Mouse (Mus musculus) liver, embryonic 14.5 days (tissue): ENCODE measurements at regions not wholly inside any gene's neighbourhood (a gene's known extent, or its start where the extent isn't known, plus 50 kb on each side); places are given as distances from the start of the nearest gene placed in this dataset.

Experiments
- ATAC-seq: fragments of 200-750 bp; cut with Nextera tagmentation; 2 replicates; pipeline ENCODE4 v1.8.0; 2017; ENCODE audit warnings: moderate number of reproducible peaks, mild to moderate bottlenecking, moderate library complexity; ENCODE audit not compliant: insufficient read depth
- DNase-seq, 3 experiments: peaks; one replicate each; pipeline ENCODE4 v3.0.0-alpha.2; 2012 to 2013; ENCODE audit warnings: low read depth in 3 of 3, low spot score in 3 of 3
- H3K27ac ChIP-seq: fragments of 300-500 bp; sonication (generic); 2 replicates; pipeline ENCODE4 v1.5.1; 2014; ENCODE audit warnings: moderate library complexity, mild to moderate bottlenecking, control low read depth, inconsistent platforms
- H3K27me3 ChIP-seq: fragments of 300-500 bp; sonication (generic); 2 replicates; pipeline ENCODE4 v1.6.1; 2014; ENCODE audit warnings: mild to moderate bottlenecking, low read length, moderate library complexity; ENCODE audit not compliant: control insufficient read depth, insufficient read depth
- H3K36me3 ChIP-seq: fragments of 300-500 bp; sonication (generic); replicated peaks from 2 replicates; pipeline ENCODE4 v1.6.1; 2014; ENCODE audit warnings: low read depth; ENCODE audit not compliant: control insufficient read depth, insufficient read depth
- H3K4me1 ChIP-seq, 2 experiments: fragments of 200-500 bp in 1 of 2; fragments of 300-500 bp in 1 of 2; sonication (generic) in 1 of 2; replicated peaks; 2 replicates each; pipeline ENCODE4 v1.6.1; 2012 to 2014; ENCODE audit warnings: antibody characterized with exemption in 1 of 2, inconsistent platforms in 1 of 2, low read length in 1 of 2; ENCODE audit not compliant: control insufficient read depth in 2 of 2, insufficient read depth in 2 of 2
- H3K4me2 ChIP-seq: fragments of 300-500 bp; sonication (generic); 2 replicates; pipeline ENCODE4 v1.6.1; 2014; ENCODE audit warnings: low read depth, mild to moderate bottlenecking, control low read depth, moderate library complexity
- H3K4me3 ChIP-seq, 2 experiments: fragments of 200-500 bp in 1 of 2; fragments of 300-500 bp in 1 of 2; sonication (generic) in 1 of 2; 2 replicates each; pipeline ENCODE4 v1.5.1; 2012 to 2014; ENCODE audit warnings: low read depth in 2 of 2, low read length in 2 of 2, mild to moderate bottlenecking in 2 of 2, control low read depth in 1 of 2, inconsistent platforms in 1 of 2, moderate library complexity in 1 of 2; ENCODE audit not compliant: insufficient read depth in 1 of 2
- H3K9ac ChIP-seq: fragments of 300-500 bp; sonication (generic); replicated peaks from 2 replicates; pipeline ENCODE4 v1.6.1; 2014; ENCODE audit warnings: mild to moderate bottlenecking, control low read depth, moderate library complexity
- H3K9me3 ChIP-seq: fragments of 300-500 bp; sonication (generic); 2 replicates; pipeline ENCODE4 v1.6.1; 2016; ENCODE audit warnings: low read length, mixed read lengths; ENCODE audit not compliant: control insufficient read depth
- CTCF ChIP-seq: IDR thresholded peaks from 2 replicates; pipeline ENCODE4 v1.5.1; 2016; ENCODE audit warnings: antibody characterized with exemption, low read depth, control low read depth
- EP300 ChIP-seq: IDR thresholded peaks from 2 replicates; pipeline ENCODE4 v1.6.1; 2016; ENCODE audit warnings: antibody characterized with exemption, low read depth
- WGBS: fragments of 180-500 bp; shearing (Covaris S2); extraction: QIAGEN DNeasy Blood & Tissue Kit; methylation state at CpG from one replicate; pipeline ENCODE4 v1.1.7; 2014; ENCODE audit not compliant: insufficient replicate concordance; 5-methylcytosine and 5-hydroxymethylcytosine counted together

- 61% methylated on average over 4 of the region's 4 CpGs for WGBS
These were observed 491.3 kb downstream of the Gm10295 start for GRCm38 (mm10) chr7:70859957-70860356.

GRCm38 (mm10) chr7:70850726-70851125, 484.2 kb upstream of the Nr2f2 start:
- H3K4me3 ChIP-seq: no peak overlapping the region
- TF ChIP-seq EP300 (no peak), CTCF (no peak)
- H3K36me3 ChIP-seq: no peaks in the 10 kb centered on the region
- WGBS: 64% methylated on average over 2 of the region's 2 CpGs
- H3K4me2 ChIP-seq: no peak overlapping the region
- H3K27me3 ChIP-seq: no peaks in the 10 kb centered on the region
- no peaks in the 10 kb centered on the region for H3K9me3 ChIP-seq
- H3K27ac ChIP-seq: no peak overlapping the region
- no peak overlapping the region for H3K9ac ChIP-seq
- no peak for ATAC-seq
- no peak for DNase-seq
- H3K4me1 ChIP-seq: no peaks in the 10 kb centered on the region

More at GRCm38 (mm10) chr7:70859957-70860356, 491.3 kb downstream of the Gm10295 start:
- Histone ChIP-seq H3K9me3 (no peaks in the 10 kb centered on the region), H3K4me2 (no peak overlapping the region), H3K36me3 (no peaks in the 10 kb centered on the region), H3K4me1 (no peaks in the 10 kb centered on the region), H3K27me3 (no peaks in the 10 kb centered on the region), H3K27ac (no peak overlapping the region), H3K4me3 (no peak overlapping the region), H3K9ac (no peak overlapping the region)
- DNase-seq: no peak
- ATAC-seq: no peak
- TF ChIP-seq EP300 (no peak), CTCF (no peak)

GRCm38 (mm10) chr7:70848016-70848776, 481.7 kb upstream of the Nr2f2 start:
- no peak overlapping the region for H3K27ac ChIP-seq
- H3K36me3 ChIP-seq: no peaks in the 10 kb centered on the region
- no peaks in the 10 kb centered on the region for H3K4me1 ChIP-seq
- DNase-seq (no peak), ATAC-seq (no peak)
- no peak overlapping the region for H3K9ac ChIP-seq
- no peaks in the 10 kb centered on the region for H3K9me3 ChIP-seq
- H3K4me3 ChIP-seq: no peak overlapping the region
- H3K4me2 ChIP-seq: no peak overlapping the region
- TF ChIP-seq CTCF: no peak
- no peak for TF ChIP-seq EP300
- 64% methylated on average over 4 of the region's 4 CpGs for whole genome bisulfite sequencing
- no peaks in the 10 kb centered on the region for H3K27me3 ChIP-seq

GRCm38 (mm10) chr7:70847450-70847993, 481.0 kb upstream of the Nr2f2 start:
- H3K9me3 ChIP-seq: no peaks in the 10 kb centered on the region
- H3K9ac ChIP-seq: no peak overlapping the region
- no peak for TF ChIP-seq EP300
- TF ChIP-seq CTCF: no peak
- no peaks in the 10 kb centered on the region for H3K36me3 ChIP-seq
- H3K4me3 ChIP-seq: no peak overlapping the region
- WGBS: 72% methylated on average over 8 of the region's 8 CpGs
- DNase-seq (no peak), ATAC-seq (no peak)
- no peak overlapping the region for H3K27ac ChIP-seq
- no peak overlapping the region for H3K4me2 ChIP-seq
- no peaks in the 10 kb centered on the region for H3K27me3 ChIP-seq
- no peaks in the 10 kb centered on the region for H3K4me1 ChIP-seq

DNA sequence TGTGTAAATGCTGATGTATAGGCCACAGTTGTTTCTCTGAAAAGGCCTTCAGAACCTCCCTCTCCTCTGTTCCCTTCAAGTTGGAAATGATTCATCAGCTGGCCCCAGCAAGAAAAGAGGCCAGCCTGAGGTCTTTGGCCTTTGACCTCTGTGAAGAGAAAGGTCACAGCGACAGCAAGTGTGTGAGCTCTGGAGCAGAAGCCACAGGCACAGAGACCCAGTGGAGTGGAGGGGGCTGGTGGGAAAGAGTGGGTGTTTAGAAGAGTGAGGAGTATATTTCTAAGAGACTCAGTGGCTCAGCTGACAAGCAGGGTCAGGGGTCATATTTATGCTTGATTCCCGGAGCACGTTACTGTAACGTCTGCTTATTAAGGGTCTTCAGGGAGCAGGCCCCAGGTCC, 479.5 kb upstream of the Nr2f2 start:
- no peak for ATAC-seq
- 45% methylated on average over 4 of the region's 4 CpGs for WGBS
- TF ChIP-seq EP300 (no peak), CTCF (no peak)

More for the DNA sequence above, 479.5 kb upstream of the Nr2f2 start:
- Histone ChIP-seq H3K9ac (no peak overlapping the region), H3K36me3 (no peaks in the 10 kb centered on the region), H3K27ac (no peak overlapping the region), H3K4me2 (no peak overlapping the region), H3K27me3 (no peaks in the 10 kb centered on the region), H3K9me3 (no peaks in the 10 kb centered on the region), H3K4me3 (no peak overlapping the region), H3K4me1 (no peaks in the 10 kb centered on the region)
- no peak for DNase-seq
